Mouse (Mus musculus) layer of hippocampus, adult 9-10 months (tissue): ENCODE results near the gene Ndufb4.
"Not testable (repeated sequence)": the region's sequence is repeated elsewhere in the genome, so short reads cannot be mapped to it uniquely, and the experiment has no call there.

Source experiments
- DNase-seq: peaks from one replicate; pipeline ENCODE4 v3.0.0; 2022; ENCODE audit warnings: low spot score

Ndufb4 gene

DNA sequence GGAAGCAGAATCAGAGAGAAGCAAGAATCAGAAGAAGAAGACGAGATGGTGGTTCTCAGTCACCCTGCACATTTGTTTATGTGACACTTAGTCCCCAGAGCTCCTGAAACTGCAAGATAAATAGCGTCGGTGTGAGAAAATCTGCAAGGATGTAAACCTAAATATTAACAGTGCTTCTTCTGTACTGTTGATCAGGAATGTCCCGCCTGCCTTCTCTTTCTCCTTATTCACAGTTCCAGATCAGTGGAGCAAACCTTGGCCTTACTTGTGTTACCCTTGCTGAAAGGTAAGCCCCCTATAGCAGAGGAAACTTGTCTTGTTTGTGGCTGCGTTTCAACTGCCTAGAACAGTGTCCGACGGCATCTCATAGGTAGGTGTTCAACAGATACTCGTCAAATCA is 23.3 kb upstream of the Ndufb4 start:
- no peak for DNase-seq

- DNase-seq: no peak
Measured at GRCm38 (mm10) chr16:37676677-37677072, 22.4 kb upstream of the Ndufb4 start.

DNA sequence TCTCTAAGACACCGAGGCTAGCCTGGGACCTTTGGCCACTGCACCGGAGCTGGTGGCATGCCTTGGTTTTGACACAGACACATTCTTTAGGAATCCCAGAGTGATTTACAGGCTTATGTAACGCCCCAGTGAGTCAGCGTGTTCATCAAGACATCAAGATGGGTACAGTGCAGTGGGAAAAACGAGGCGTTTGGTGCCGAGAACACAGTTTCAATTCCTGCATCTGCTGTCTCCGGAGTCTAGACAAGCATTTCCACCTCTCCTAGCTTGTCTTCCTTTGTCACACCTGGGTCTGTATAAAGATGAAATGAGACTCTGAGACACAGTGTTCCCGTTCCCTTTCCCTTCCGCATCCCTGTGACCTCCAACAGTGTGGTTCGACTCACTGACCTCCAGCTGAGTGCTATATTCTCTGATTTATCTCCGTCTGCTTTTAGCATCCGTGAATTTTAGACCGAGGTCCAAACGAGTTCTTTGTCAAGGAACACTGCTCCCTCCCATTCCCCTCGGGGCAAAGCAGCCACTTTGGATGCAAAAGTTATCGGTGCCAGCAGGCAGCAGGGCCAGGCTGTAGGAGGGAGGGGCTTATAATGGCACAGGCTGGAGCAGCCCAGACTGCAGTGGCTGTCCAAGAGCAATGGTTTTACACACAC is 21.9 kb upstream of the Ndufb4 start:
- DNase-seq: no peak

- no peak for DNase-seq
Measured at GRCm38 (mm10) chr16:37675326-37675725, 21.1 kb upstream of the Ndufb4 start.

DNA sequence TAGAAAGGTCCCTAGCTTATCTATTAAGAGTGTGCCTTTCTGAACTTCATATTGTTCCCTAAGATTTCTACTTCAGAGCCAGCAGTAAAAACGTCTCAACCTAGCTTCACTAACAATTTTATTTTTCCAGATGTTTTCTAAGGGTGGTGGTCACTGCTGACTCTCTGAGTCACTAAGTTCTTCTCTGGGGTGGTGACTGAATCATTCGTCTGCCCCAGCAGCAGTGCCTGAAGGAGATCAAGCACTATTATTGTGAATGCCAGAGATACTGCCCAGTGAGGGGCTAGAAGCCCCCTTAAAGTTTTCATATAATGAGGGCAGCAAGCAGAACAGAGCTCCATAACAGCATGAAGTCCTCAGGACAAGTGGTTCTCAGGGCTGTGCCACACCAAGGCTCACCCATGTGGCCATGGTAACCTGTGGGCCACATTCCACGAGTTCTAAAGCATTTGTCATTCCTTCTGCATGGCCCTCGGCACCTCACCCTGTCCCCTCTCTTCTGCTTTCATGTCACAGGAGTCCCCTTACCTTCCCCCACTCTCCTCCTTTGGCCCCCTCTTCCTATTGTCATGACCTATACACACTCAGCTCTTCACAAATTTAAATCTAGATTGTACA is 16.5 kb upstream of the Ndufb4 start:
- no peak for DNase-seq

GRCm38 (mm10) chr16:37665394-37665935 is 11.2 kb upstream of the Ndufb4 start:
- no peak for DNase-seq

DNA sequence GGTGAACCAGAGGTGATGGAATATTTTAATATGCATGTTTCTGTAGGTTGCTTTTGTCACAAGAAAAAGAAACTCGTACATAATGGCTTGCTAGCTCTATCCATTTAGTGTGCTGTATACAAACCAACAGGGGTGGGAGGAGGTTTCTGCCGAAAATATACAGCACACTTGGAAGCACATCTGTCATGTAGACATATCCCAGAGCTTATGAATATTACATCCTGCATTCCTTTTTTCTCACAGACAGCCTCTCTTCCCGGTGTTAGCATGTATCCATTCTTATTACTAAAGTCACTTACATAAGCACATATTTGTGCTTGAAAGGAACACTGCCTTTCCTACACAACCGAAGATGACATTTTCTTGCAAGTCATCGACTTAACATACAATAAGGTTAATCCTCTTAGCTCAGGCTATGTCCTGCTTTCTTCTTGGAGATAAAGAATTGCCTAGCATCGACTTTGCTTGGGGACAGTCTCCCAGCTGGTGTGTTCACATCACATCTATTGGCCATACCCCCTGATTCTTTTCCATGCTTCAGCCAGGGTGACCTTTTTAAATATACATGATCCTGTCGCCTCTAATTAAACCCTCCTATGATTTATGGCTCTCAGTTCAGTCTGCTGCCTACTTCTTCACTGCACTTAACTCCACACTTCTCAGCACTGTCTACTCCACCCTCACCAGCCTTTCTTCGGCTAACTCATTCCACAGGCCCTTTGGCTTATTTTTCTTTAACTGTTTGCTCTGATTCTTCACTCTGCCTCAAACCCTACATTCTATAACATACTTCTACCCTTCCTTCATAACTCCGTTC is 9.6 kb upstream of the Ndufb4 start:
- DNase-seq: no peak

GRCm38 (mm10) chr16:37656796-37657195 is 2.5 kb upstream of the Ndufb4 start:
- no peak for DNase-seq

- DNase-seq: no peak
Measured at GRCm38 (mm10) chr16:37655756-37656347, 1.6 kb upstream of the Ndufb4 start.

DNA sequence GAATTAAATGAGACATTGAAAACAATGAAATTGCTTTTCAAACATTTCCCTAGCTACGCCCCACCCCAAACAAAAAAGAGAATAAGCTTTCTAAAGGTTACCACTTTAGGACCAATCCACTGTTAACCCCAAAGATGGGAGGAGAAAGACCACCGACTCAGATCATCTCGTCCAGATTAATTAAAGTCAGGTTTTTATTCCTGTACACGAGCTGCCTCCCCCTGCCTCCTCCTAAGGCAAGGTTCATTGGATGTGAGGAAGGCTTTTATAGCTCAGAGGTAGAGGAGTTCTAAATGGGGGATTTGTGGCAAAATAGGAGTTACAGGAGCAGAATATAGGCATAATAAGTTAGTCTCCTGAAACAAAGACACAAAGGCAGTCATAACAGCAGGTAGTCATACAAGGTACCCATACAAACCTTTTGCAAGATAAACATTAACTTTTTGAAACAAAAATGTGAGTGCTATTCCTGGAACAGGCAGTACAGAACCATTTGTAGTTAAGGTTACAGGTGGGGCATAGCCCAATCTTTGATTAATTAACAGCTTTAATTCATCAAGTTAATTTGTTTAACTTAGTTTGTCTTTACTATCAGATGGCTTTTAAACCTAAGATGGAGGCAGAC is 690 bp upstream of the Ndufb4 start:
- no peak for DNase-seq

DNA sequence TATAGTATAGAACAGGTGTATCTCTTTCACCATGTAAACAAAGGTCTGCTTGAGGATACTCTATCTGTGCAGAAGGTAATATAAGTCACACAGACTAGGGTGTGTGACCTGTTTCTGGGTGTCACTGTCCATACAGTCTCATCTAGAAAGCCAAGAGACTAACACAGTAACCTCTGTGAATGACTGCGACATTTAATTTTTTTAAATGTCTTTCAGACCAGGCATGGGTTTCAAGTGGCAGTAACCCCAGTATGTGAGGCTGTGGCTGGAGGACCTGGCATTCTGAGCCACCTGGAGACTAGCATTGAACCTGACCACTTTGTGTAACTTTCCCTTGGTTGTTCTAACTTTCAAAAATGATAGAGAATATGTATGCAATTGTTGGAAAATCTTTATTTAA is 1.2 kb downstream of the Ndufb4 start:
- DNase-seq: no peak

DNA sequence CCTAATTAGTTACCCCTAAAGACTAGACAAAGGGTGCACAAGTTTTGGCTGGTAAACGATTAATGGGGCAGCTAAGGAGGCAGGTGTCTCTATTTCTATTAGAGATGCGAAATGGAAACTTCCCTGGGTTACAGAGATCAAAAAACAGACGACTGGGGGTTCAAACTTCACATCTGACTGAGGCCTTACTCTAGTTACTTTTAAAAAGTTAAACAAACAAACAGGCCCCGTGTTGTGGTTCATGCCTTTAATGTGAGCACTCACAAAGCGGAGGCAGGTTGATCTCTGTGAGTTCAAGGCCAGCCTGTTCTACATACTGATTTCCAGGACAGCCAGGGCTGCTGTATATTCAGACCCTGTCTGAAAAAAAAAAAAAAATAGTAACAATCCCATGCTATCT is 1.6 kb downstream of the Ndufb4 start:
- DNase-seq: no peak

DNA sequence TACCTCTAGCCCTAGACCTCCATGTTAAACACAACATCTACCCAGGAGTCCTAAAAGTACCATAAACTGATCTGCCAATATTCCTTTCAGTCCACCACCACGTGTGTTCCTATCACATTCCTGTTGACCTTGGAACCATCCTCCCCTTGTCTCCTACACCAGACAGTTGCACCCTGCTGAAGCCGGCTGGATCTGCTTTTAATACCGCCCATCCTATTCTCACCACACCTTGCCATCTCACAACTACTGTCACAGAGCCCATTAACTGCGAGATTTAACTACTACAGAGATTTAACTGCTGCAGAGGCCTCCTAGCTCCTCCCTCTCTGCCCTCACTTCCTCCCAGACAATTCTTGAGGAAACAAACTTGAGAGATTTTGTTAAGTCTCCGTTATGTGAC is 2.8 kb downstream of the Ndufb4 start:
- no peak for DNase-seq

DNA sequence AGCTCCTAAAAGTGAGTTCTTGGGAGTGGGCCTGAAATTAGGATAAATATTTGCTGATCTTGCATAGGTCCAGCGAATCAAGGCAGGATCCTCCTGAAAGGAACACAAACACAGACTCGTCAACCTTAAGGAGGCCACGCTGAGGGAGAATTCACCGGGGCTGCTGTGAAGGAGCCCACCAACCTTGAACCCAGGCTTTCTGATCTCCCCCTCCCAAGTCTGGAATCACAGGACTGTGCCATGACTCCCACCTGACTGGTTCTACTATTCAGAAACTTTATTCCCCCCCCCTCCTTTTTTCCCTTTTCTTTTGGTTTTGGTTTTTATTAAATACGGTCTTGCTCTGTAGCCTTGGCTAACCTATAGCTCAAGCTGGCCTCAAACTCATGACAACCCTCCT is 5.2 kb downstream of the Ndufb4 start:
- DNase-seq: no peak

GRCm38 (mm10) chr16:37647936-37648335 is 6.3 kb downstream of the Ndufb4 start:
- no peak for DNase-seq

DNA sequence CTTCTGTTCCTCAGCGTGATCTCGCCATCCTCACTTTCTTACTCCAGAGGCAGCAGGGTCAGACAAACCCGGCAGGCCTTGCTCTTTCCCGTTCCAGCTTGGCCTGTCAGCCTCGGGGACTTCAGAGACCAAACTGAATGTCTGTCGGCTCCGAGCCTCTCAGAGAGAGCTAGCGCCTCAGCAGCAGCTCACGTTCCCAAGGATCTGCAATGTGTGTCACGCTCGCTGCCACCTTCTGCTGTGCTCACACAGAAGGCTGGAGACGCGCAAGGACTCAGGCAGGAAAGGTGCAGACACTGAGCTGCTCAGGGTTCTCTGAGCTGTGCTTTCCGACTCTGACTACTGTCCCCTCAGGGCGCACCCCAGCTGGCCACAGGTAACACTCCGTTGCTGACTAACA is 7.2 kb downstream of the Ndufb4 start:
- DNase-seq: no peak

GRCm38 (mm10) chr16:37645799-37646198 is 8.5 kb downstream of the Ndufb4 start:
- no peak for DNase-seq

DNA sequence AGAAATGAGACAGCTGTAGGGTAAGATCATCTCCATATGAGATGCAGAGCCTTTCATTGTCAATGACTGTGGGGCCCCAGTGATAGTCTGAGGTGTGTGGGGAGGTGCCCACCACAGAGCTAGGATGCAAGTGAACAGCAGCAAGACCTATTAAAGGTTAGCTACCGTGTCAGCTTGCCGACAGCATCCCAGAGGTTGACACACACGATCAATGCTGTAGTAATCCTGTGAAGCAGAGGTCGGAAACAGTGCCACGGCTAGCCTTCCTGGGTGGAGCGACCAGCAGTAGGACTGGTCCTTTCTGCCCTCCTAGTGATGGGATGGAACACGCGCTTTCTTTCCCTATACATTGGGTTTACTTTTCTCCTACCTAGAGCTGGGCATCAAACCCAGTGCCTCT is 9.0 kb downstream of the Ndufb4 start:
- no peak for DNase-seq

GRCm38 (mm10) chr16:37644486-37644885 is 9.8 kb downstream of the Ndufb4 start:
- no peak for DNase-seq

DNA sequence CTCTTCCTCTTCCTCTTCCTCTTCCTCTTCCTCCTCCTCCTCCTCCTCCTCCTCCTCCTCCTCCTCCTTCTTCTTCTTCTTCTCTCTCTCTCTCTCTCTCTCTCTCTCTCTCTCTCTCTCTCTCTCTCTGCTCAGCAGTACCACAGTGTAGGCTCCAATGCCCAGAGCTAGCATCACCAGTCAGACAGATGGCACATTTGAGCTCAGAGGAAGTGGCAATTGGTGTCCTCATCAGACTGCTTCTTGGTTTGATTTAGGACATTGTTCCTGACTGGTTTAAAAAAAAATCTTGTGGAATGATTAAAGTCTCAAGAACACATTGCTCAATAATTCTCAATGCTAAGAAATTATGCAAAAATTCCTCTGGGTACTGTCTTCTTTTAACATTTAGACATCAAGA is 13.7 kb downstream of the Ndufb4 start:
- not testable (repeated sequence) for DNase-seq

DNA sequence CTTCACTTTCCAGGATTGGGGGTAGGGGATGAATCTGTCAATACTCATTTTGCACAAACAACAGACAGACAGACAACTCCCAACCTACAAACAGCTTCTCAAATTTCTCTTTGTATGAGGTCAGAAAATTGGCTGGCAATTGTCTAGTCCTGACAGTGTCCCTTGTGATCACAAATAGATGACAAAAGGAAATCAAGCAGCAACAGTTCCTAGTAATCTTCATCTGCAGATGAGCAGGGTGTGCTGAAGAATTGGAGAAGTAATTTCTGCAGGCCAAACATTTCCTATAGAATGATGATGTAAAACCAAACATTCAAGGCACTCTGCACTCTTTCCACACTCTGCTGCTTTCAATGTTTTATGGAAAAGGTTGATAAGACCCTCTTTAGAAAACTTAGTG is 16.5 kb downstream of the Ndufb4 start:
- no peak for DNase-seq

- no peak for DNase-seq
Measured at GRCm38 (mm10) chr16:37636107-37636506, 18.1 kb downstream of the Ndufb4 start.
